ENCODE assay signal across 23 mouse cellular contexts in the genomic region with DNA sequence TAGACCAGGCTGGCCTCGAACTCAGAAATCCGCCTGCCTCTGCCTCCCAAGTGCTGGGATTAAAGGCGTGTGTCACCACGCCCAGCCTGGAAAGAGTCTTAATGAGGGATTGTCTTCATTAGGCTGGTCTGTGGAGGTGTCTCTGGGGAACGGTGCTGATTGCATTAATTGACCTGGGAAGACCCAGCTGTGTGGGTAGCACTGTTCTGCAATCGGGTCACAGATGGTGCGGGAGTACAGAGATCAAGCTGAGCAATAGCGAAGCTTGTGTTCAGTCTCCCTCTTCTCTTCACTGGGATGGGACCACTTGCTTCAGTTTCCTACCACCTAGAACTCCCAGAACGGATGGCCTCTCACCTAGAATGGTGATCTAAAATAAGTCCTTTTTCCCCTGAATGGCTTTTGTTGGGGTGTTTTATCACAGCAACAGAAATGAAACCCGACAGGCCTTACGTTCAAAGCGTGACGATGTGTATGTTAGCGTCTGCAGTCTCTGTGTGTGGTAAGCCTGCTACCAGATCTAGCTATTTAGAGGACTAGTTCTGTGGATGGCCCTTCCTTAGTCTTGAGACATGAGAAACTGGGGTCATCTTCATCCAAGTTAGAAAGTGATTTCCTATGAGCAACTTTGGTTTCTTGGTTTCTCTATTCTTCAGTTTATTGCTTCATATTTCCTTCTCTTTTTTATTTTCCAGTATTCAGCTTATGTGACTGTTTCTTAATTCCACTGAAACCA. TPM values are rescaled to one million over a fixed set of nuclear protein-coding genes. Genes with fewer than 3 reads are reported as not detected.
DNase-seq lines count a peak whose midpoint lies in the region; ATAC-seq lines count a peak whose summit lies in the region.
"Had no signal": no experiment of that assay in that cellular context is flagged by ENCODE, and none has a peak within 500 bp of the region (broad histone marks: within the 10 kb centered on the region; RNA-seq: fewer than 3 reads in every experiment).

No protein-coding gene starts in this region.

- no peaks in the 10 kb centered on the region for H3K9me3 ChIP-seq in forebrain, embryonic 11.5 days (ENCODE audit: control insufficient read depth, low read length)
- no peaks in the 10 kb centered on the region for H3K9me3 ChIP-seq in forebrain, embryonic 16.5 days (ENCODE audit: control insufficient read depth, low read length)
- H3K9me3 ChIP-seq: embryonic facial prominence, embryonic 13.5 days; heart, embryonic 12.5 days; hindbrain, embryonic 15.5 days had no signal

- no peak overlapping the region for H3K4me3 ChIP-seq in forebrain, embryonic 11.5 days (ENCODE audit: low read depth, low read length)
- no peak overlapping the region for H3K4me3 ChIP-seq in forebrain, embryonic 16.5 days (replicated peaks; ENCODE audit: low read length)
- H3K4me3 ChIP-seq: embryonic facial prominence, embryonic 13.5 days; heart, embryonic 12.5 days; hindbrain, embryonic 15.5 days had no signal

- 88% methylated on average over 14 of the region's 14 CpGs for WGBS in forebrain, embryonic 11.5 days
- WGBS in forebrain, embryonic 16.5 days: 91% methylated on average over 14 of the region's 14 CpGs

- no peaks in the 10 kb centered on the region for H3K4me1 ChIP-seq in forebrain, embryonic 11.5 days (replicated peaks; ENCODE audit: control insufficient read depth, insufficient read depth, low read length)
- no peaks in the 10 kb centered on the region for H3K4me1 ChIP-seq in forebrain, embryonic 16.5 days (replicated peaks; ENCODE audit: control insufficient read depth, insufficient read depth, low read length)
- H3K4me1 ChIP-seq: embryonic facial prominence, embryonic 13.5 days; heart, embryonic 12.5 days; hindbrain, embryonic 15.5 days had no signal

- H3K27ac ChIP-seq in forebrain, embryonic 11.5 days (ENCODE audit: low read depth, low read length): no peak overlapping the region
- H3K27ac ChIP-seq in forebrain, embryonic 16.5 days (ENCODE audit: low read length): no peak overlapping the region
- H3K27ac ChIP-seq: embryonic facial prominence, embryonic 13.5 days; hindbrain, embryonic 15.5 days had no signal

- no peaks in the 10 kb centered on the region for H3K36me3 ChIP-seq in forebrain, embryonic 11.5 days (ENCODE audit: control insufficient read depth, insufficient read depth, low read length)
- H3K36me3 ChIP-seq in forebrain, embryonic 16.5 days (ENCODE audit: control insufficient read depth, insufficient read depth): no peaks in the 10 kb centered on the region
- H3K36me3 ChIP-seq: embryonic facial prominence, embryonic 13.5 days; heart, embryonic 12.5 days; hindbrain, embryonic 15.5 days had no signal

- H3K4me2 ChIP-seq in forebrain, embryonic 11.5 days (ENCODE audit: low read depth, low read length, severe bottlenecking): no peak overlapping the region
- no peak overlapping the region for H3K4me2 ChIP-seq in forebrain, embryonic 16.5 days (ENCODE audit: low read length)
- H3K4me2 ChIP-seq: embryonic facial prominence, embryonic 13.5 days; heart, embryonic 12.5 days; hindbrain, embryonic 15.5 days had no signal

- H3K9ac ChIP-seq in forebrain, embryonic 11.5 days (ENCODE audit: low read length): no peak overlapping the region
- H3K9ac ChIP-seq in forebrain, embryonic 16.5 days (replicated peaks; ENCODE audit: low read depth, low read length): no peak overlapping the region
- H3K9ac ChIP-seq: embryonic facial prominence, embryonic 13.5 days; heart, embryonic 12.5 days; hindbrain, embryonic 15.5 days had no signal

- H3K27me3 ChIP-seq in forebrain, embryonic 11.5 days (ENCODE audit: control insufficient read depth, insufficient read depth, low read length): no peaks in the 10 kb centered on the region
- no peaks in the 10 kb centered on the region for H3K27me3 ChIP-seq in forebrain, embryonic 16.5 days (replicated peaks; ENCODE audit: control insufficient read depth, insufficient read depth, low read length)
- H3K27me3 ChIP-seq: embryonic facial prominence, embryonic 13.5 days; heart, embryonic 12.5 days; hindbrain, embryonic 15.5 days had no signal

- ATAC-seq in forebrain, embryonic 11.5 days (replicated peaks; ENCODE audit: low FRiP score): no peak
- no peak for ATAC-seq in forebrain, embryonic 16.5 days
- peak; percentile 87 for ATAC-seq in megakaryocyte, adult 5-6 weeks (ENCODE audit: poor library complexity, severe bottlenecking)
- ATAC-seq: forebrain, embryonic 14.5 days had no signal

- peak; percentile 39 for DNase-seq in forebrain, embryonic 11.5 days (ENCODE audit: low spot score)
- DNase-seq in 416B (ENCODE audit: low read depth): peak; percentile 44
- peak; percentile 48 for DNase-seq in retina, postnatal 1 day
- DNase-seq in thymus, postnatal 10 days (ENCODE audit: low spot score in 2 of 2): no peak
- DNase-seq in kidney, adult 9 months: no peak
- DNase-seq: adrenal gland, postnatal 10 days; cerebellum, adult 11-12 months; cerebellum, adult 9-10 months; cerebellum, postnatal 25 days; heart, postnatal 36 days had no signal

RNA-seq across cellular contexts. Expression of a gene that starts 7.0 kb away (rescaled TPM):
- 0.92 and 1.0 TPM in 2 replicates for polyA plus RNA-seq in forebrain, embryonic 11.5 days (2014; fragmentation: Nextera tagmentation; extraction: Ambion mirVana)
- polyA plus RNA-seq in forebrain, embryonic 16.5 days (2015; fragmentation: Nextera tagmentation; extraction: Ambion mirVana): 0.23 and 0.26 TPM in 2 replicates
- not detected in 2 replicates for total RNA-seq in megakaryocyte, adult 5-6 weeks (2015)
- total RNA-seq in megakaryocyte, adult 5-6 weeks (2017): not detected in 2 replicates
- total RNA-seq: gastrocnemius, adult 8-10 months; gastrocnemius, postnatal 4 days; heart, adult 8-10 months; heart, postnatal 36 days; MEL had no signal
- polyA plus RNA-seq: C2C12; embryonic facial prominence, embryonic 13.5 days; heart, embryonic 12.5 days; heart, embryonic 16.5 days had no signal

RNA-seq across cellular contexts. Expression of a gene that starts 20.5 kb away (rescaled TPM):
- polyA plus RNA-seq in forebrain, embryonic 11.5 days (2014; fragmentation: Nextera tagmentation; extraction: Ambion mirVana): not detected in 2 replicates
- not detected in 2 replicates for polyA plus RNA-seq in forebrain, embryonic 16.5 days (2015; fragmentation: Nextera tagmentation; extraction: Ambion mirVana)
- total RNA-seq in megakaryocyte, adult 5-6 weeks (2015): not detected in 2 replicates
- not detected in 2 replicates for total RNA-seq in megakaryocyte, adult 5-6 weeks (2017)
- total RNA-seq: adrenal gland, postnatal 10 days; gastrocnemius, adult 8-10 months; gastrocnemius, postnatal 4 days; heart, adult 8-10 months; heart, postnatal 36 days had no signal
- polyA plus RNA-seq: C2C12; embryonic facial prominence, embryonic 13.5 days; forebrain, embryonic 14.5 days; heart, embryonic 12.5 days; hindbrain, embryonic 11.5 days had no signal

RNA-seq across cellular contexts. Expression of a gene that starts 34.6 kb away (rescaled TPM):
- 16.0 and 16.9 TPM in 2 replicates for polyA plus RNA-seq in forebrain, embryonic 11.5 days (2014; fragmentation: Nextera tagmentation; extraction: Ambion mirVana)
- polyA plus RNA-seq in forebrain, embryonic 16.5 days (2015; fragmentation: Nextera tagmentation; extraction: Ambion mirVana): 18.5 and 20.9 TPM in 2 replicates
- 7.1 and 13.3 TPM in 2 replicates for total RNA-seq in megakaryocyte, adult 5-6 weeks (2015)
- 6.9 and 9.3 TPM in 2 replicates for total RNA-seq in megakaryocyte, adult 5-6 weeks (2017)

RNA-seq across cellular contexts. Expression of a gene that starts 46.0 kb away (rescaled TPM):
- 0.32 and 0.67 TPM in 2 replicates for polyA plus RNA-seq in forebrain, embryonic 11.5 days (2014; fragmentation: Nextera tagmentation; extraction: Ambion mirVana)
- 0.12 and 0.29 TPM in 2 replicates for polyA plus RNA-seq in forebrain, embryonic 16.5 days (2015; fragmentation: Nextera tagmentation; extraction: Ambion mirVana)
- total RNA-seq in megakaryocyte, adult 5-6 weeks (2015): 41.6 and 46.2 TPM in 2 replicates
- 22.1 and 29.7 TPM in 2 replicates for total RNA-seq in megakaryocyte, adult 5-6 weeks (2017)
- total RNA-seq: MEL had no signal
- polyA plus RNA-seq: C2C12 had no signal

RNA-seq across cellular contexts. Expression of a gene that starts 51.9 kb away (rescaled TPM):
- polyA plus RNA-seq in forebrain, embryonic 11.5 days (2014; fragmentation: Nextera tagmentation; extraction: Ambion mirVana): 6.7 and 6.8 TPM in 2 replicates
- 12.5 TPM in 2 replicates for polyA plus RNA-seq in forebrain, embryonic 16.5 days (2015; fragmentation: Nextera tagmentation; extraction: Ambion mirVana)
- total RNA-seq in megakaryocyte, adult 5-6 weeks (2015): 6.3 and 8.1 TPM in 2 replicates
- 6.9 and 7.4 TPM in 2 replicates for total RNA-seq in megakaryocyte, adult 5-6 weeks (2017)
- total RNA-seq: MEL had no signal

Comparison
In these comparisons a context has a peak if more than half of its experiments do, and no peak if none do; other contexts are left out.
1. DNase-seq: peak in forebrain, embryonic 11.5 days (single experiment), 416B (single experiment) and retina, postnatal 1 day (single experiment); none in thymus, postnatal 10 days (0 of 2) and kidney, adult 9 months (single experiment).